Mouse (Mus musculus) heart, postnatal 4 days (tissue): ENCODE measurements around the gene Ston2. TPM values are rescaled to one million over a fixed set of nuclear protein-coding genes. Genes with fewer than 3 reads are reported as not detected.
"Not testable (repeated sequence)": the region's sequence is repeated elsewhere in the genome, so short reads cannot be mapped to it uniquely, and the experiment has no call there.

Experiments used
- DNase-seq: peaks from one replicate; pipeline ENCODE4 v3.0.0; 2021
- microRNA-seq, 2 experiments: library from miRNA; unstranded; fragments of <30 nt; microRNA quantifications; one replicate each; pipeline ENCODE4 v1.2.0; 2021 to 2022
- total RNA-seq, 2 experiments: library from RNA; stranded (reverse); gene quantifications; 2 replicates each; pipeline ENCODE4 v1.2.3; 2021

The Ston2 gene
- total RNA-seq, 2 experiments from 2014 or later = 5.2 to 5.4 TPM

GRCm38 (mm10) chr12:91588670-91589541 lies 199.3 kb downstream of the Ston2 start:
- DNase-seq = peak; percentile 60

- peak; percentile 94 for DNase-seq
Measured at GRCm38 (mm10) chr12:91588176-91588669, 200.0 kb downstream of the Ston2 start.

GRCm38 (mm10) chr12:91587491-91588033 lies 200.6 kb downstream of the Ston2 start:
- no peak for DNase-seq

GRCm38 (mm10) chr12:91587077-91587476 lies 201.1 kb downstream of the Ston2 start:
- no peak for DNase-seq

- DNase-seq = not testable (repeated sequence)
Measured at GRCm38 (mm10) chr12:91585815-91586214, 202.4 kb downstream of the Ston2 start.

- no peak for DNase-seq
Measured at GRCm38 (mm10) chr12:91585206-91585605, 203.0 kb downstream of the Ston2 start.

- DNase-seq = no peak
Measured at GRCm38 (mm10) chr12:91583409-91583808, 204.8 kb downstream of the Ston2 start.

Small RNAs within 50 kb of the gene (microRNA-seq; reads per million reads assigned to microRNA genes)
- 0 reads per million in 2 experiments for gene Gm22015

Other genes starting within 250 kb of the Ston2 start
- 10 to 100 TPM; 32.6 to 33.3 TPM for gene Gtf2a1, start 197.9 kb downstream of the Ston2 start, total RNA-seq
- gene Sel1l, start 60.8 kb upstream of the Ston2 start, total RNA-seq = 10 to 100 TPM; 56.8 to 59.6 TPM